Mouse (Mus musculus): Measurements from ENCODE around the gene Dab2ip.

Gene Dab2ip

GRCm38 (mm10) chr2:35764328-35764727 is 206.3 kb downstream of the Dab2ip start:
- no peak for DNase-seq

- peak; percentile 38 for DNase-seq
These were observed 209.9 kb downstream of the Dab2ip start for GRCm38 (mm10) chr2:35767834-35768537.

- DNase-seq = no peak
These were observed 210.6 kb downstream of the Dab2ip start for GRCm38 (mm10) chr2:35768538-35769238.

- no peak for DNase-seq
These were observed 211.3 kb downstream of the Dab2ip start for GRCm38 (mm10) chr2:35769398-35769797.

GRCm38 (mm10) chr2:35770541-35770940 is 212.5 kb downstream of the Dab2ip start:
- DNase-seq = no peak

- DNase-seq = no peak
These were observed 217.6 kb downstream of the Dab2ip start for GRCm38 (mm10) chr2:35775651-35776055.

- no peak for DNase-seq
These were observed 218.9 kb downstream of the Dab2ip start for GRCm38 (mm10) chr2:35776935-35777334.

GRCm38 (mm10) chr2:35779266-35779665 is 221.2 kb downstream of the Dab2ip start:
- DNase-seq = no peak
